Mouse (Mus musculus): ENCODE results near the gene Stxbp4. TPM values are rescaled to one million over a fixed set of nuclear protein-coding genes. Genes with fewer than 3 reads are reported as not detected.

The Stxbp4 gene
- total and polyA plus RNA-seq, 3 experiments: 1.8 to 5.2 (median 5.0) TPM

- Histone ChIP-seq H3K79me2 (replicated peaks; ENCODE audit: control insufficient read depth, insufficient read depth, low read length) (no peaks in the 10 kb centered on the region), H3K4me3 (no peak overlapping the region), H3K9ac (ENCODE audit: low read depth, low read length) (no peak overlapping the region), H3K36me3 (ENCODE audit: control insufficient read depth, insufficient read depth, low read length) (no peaks in the 10 kb centered on the region), H3K27me3 (ENCODE audit: control insufficient read depth, insufficient read depth, low read length) (no peaks in the 10 kb centered on the region), H3K4me1 (ENCODE audit: control insufficient read depth, insufficient read depth, low read length) (peaks cover 1% of the 10 kb centered on the region; the same call in 1 of the 2 replicates), H3K27ac (no peak overlapping the region)
- 81% methylated on average over 4 of the region's 4 CpGs for WGBS
- intact Hi-C loops (cut with DNase I): no loop called here
- DNase-seq: no peak
- no peak for TF ChIP-seq CTCF (IDR thresholded peaks at IDR 0.05)
- TF ChIP-seq EP300 (IDR thresholded peaks at IDR 0.05; ENCODE audit: insufficient read depth, low read depth, low read length): no peak
- TF ChIP-seq POLR2A (IDR thresholded peaks at IDR 0.05; ENCODE audit: insufficient read depth, low read depth, low read length): no peak
Measured at GRCm38 (mm10) chr11:90501846-90502245, 136.0 kb downstream of the Stxbp4 start.

- Histone ChIP-seq H3K27me3 (ENCODE audit: control insufficient read depth, insufficient read depth, low read length) (no peaks in the 10 kb centered on the region), H3K4me1 (ENCODE audit: control insufficient read depth, insufficient read depth, low read length) (peaks cover 1% of the 10 kb centered on the region; the same call in 1 of the 2 replicates), H3K9ac (ENCODE audit: low read depth, low read length) (no peak overlapping the region), H3K36me3 (ENCODE audit: control insufficient read depth, insufficient read depth, low read length) (no peaks in the 10 kb centered on the region), H3K4me3 (no peak overlapping the region), H3K79me2 (replicated peaks; ENCODE audit: control insufficient read depth, insufficient read depth, low read length) (no peaks in the 10 kb centered on the region), H3K27ac (no peak overlapping the region)
- intact Hi-C loops (cut with DNase I): no loop called here
- TF ChIP-seq EP300 (IDR thresholded peaks at IDR 0.05; ENCODE audit: insufficient read depth, low read depth, low read length) (no peak), POLR2A (IDR thresholded peaks at IDR 0.05; ENCODE audit: insufficient read depth, low read depth, low read length) (no peak), CTCF (IDR thresholded peaks at IDR 0.05) (no peak)
- no peak for DNase-seq
- WGBS: 92% methylated on average over 6 of the region's 6 CpGs
Measured at GRCm38 (mm10) chr11:90499918-90500317, 138.0 kb downstream of the Stxbp4 start.

GRCm38 (mm10) chr11:90498461-90498860 is 139.4 kb downstream of the Stxbp4 start:
- Histone ChIP-seq H3K36me3 (ENCODE audit: control insufficient read depth, insufficient read depth, low read length) (no peaks in the 10 kb centered on the region), H3K9ac (ENCODE audit: low read depth, low read length) (no peak overlapping the region), H3K4me1 (ENCODE audit: control insufficient read depth, insufficient read depth, low read length) (peaks cover 1% of the 10 kb centered on the region; the same call in 1 of the 2 replicates), H3K27ac (no peak overlapping the region), H3K79me2 (replicated peaks; ENCODE audit: control insufficient read depth, insufficient read depth, low read length) (no peaks in the 10 kb centered on the region), H3K4me3 (no peak overlapping the region), H3K27me3 (ENCODE audit: control insufficient read depth, insufficient read depth, low read length) (no peaks in the 10 kb centered on the region)
- TF ChIP-seq POLR2A (IDR thresholded peaks at IDR 0.05; ENCODE audit: insufficient read depth, low read depth, low read length) (no peak), EP300 (IDR thresholded peaks at IDR 0.05; ENCODE audit: insufficient read depth, low read depth, low read length) (no peak), CTCF (IDR thresholded peaks at IDR 0.05) (no peak)
- intact Hi-C loops (cut with DNase I): no loop called here
- 45% methylated on average over 5 of the region's 5 CpGs for WGBS
- DNase-seq: peak; percentile 35

GRCm38 (mm10) chr11:90494981-90495380 is 142.9 kb downstream of the Stxbp4 start:
- Histone ChIP-seq H3K4me1 (ENCODE audit: control insufficient read depth, insufficient read depth, low read length) (peaks cover 1% of the 10 kb centered on the region; the same call in 1 of the 2 replicates), H3K27ac (no peak overlapping the region), H3K27me3 (ENCODE audit: control insufficient read depth, insufficient read depth, low read length) (no peaks in the 10 kb centered on the region), H3K36me3 (ENCODE audit: control insufficient read depth, insufficient read depth, low read length) (no peaks in the 10 kb centered on the region), H3K79me2 (replicated peaks; ENCODE audit: control insufficient read depth, insufficient read depth, low read length) (no peaks in the 10 kb centered on the region), H3K4me3 (no peak overlapping the region), H3K9ac (ENCODE audit: low read depth, low read length) (no peak overlapping the region)
- TF ChIP-seq CTCF (IDR thresholded peaks at IDR 0.05): no peak
- no peak for TF ChIP-seq EP300 (IDR thresholded peaks at IDR 0.05; ENCODE audit: insufficient read depth, low read depth, low read length)
- no peak for TF ChIP-seq POLR2A (IDR thresholded peaks at IDR 0.05; ENCODE audit: insufficient read depth, low read depth, low read length)
- intact Hi-C loops (cut with DNase I): no loop called here
- WGBS: 55% methylated on average over 1 of the region's 1 CpGs
- no peak for DNase-seq

GRCm38 (mm10) chr11:90492511-90492910 is 145.4 kb downstream of the Stxbp4 start:
- H3K27ac ChIP-seq: no peak overlapping the region
- no peak for DNase-seq
- H3K79me2 ChIP-seq (replicated peaks; ENCODE audit: control insufficient read depth, insufficient read depth, low read length): no peaks in the 10 kb centered on the region
- no peaks in the 10 kb centered on the region for H3K4me1 ChIP-seq (ENCODE audit: control insufficient read depth, insufficient read depth, low read length)
- H3K27me3 ChIP-seq (ENCODE audit: control insufficient read depth, insufficient read depth, low read length): no peaks in the 10 kb centered on the region
- TF ChIP-seq CTCF (IDR thresholded peaks at IDR 0.05) (no peak), EP300 (IDR thresholded peaks at IDR 0.05; ENCODE audit: insufficient read depth, low read depth, low read length) (no peak), POLR2A (IDR thresholded peaks at IDR 0.05; ENCODE audit: insufficient read depth, low read depth, low read length) (no peak)
- intact Hi-C loops (cut with DNase I): no loop called here
- no peaks in the 10 kb centered on the region for H3K36me3 ChIP-seq (ENCODE audit: control insufficient read depth, insufficient read depth, low read length)
- H3K4me3 ChIP-seq: no peak overlapping the region
- 77% methylated on average over 4 of the region's 4 CpGs for WGBS
- no peak overlapping the region for H3K9ac ChIP-seq (ENCODE audit: low read depth, low read length)

GRCm38 (mm10) chr11:90489166-90489565 is 148.7 kb downstream of the Stxbp4 start:
- no peaks in the 10 kb centered on the region for H3K36me3 ChIP-seq (ENCODE audit: control insufficient read depth, insufficient read depth, low read length)
- DNase-seq: no peak
- no peak overlapping the region for H3K9ac ChIP-seq (ENCODE audit: low read depth, low read length)
- H3K79me2 ChIP-seq (replicated peaks; ENCODE audit: control insufficient read depth, insufficient read depth, low read length): no peaks in the 10 kb centered on the region
- H3K4me3 ChIP-seq: no peak overlapping the region
- intact Hi-C loops (cut with DNase I): no loop called here
- WGBS: 88% methylated on average over 10 of the region's 10 CpGs
- H3K4me1 ChIP-seq (ENCODE audit: control insufficient read depth, insufficient read depth, low read length): no peaks in the 10 kb centered on the region
- no peaks in the 10 kb centered on the region for H3K27me3 ChIP-seq (ENCODE audit: control insufficient read depth, insufficient read depth, low read length)
- no peak for TF ChIP-seq EP300 (IDR thresholded peaks at IDR 0.05; ENCODE audit: insufficient read depth, low read depth, low read length)
- TF ChIP-seq POLR2A (IDR thresholded peaks at IDR 0.05; ENCODE audit: insufficient read depth, low read depth, low read length): no peak
- TF ChIP-seq CTCF (IDR thresholded peaks at IDR 0.05): no peak
- H3K27ac ChIP-seq: no peak overlapping the region
